Mouse (Mus musculus) right cerebral cortex, postnatal 4 days (tissue): ENCODE measurements around the gene Shank1.
"Not testable (repeated sequence)": the region's sequence is repeated elsewhere in the genome, so short reads cannot be mapped to it uniquely, and the experiment has no call there.

Source experiments
- DNase-seq: peaks from one replicate; pipeline ENCODE4 v3.0.0-alpha.2; 2022

Shank1 gene

GRCm38 (mm10) chr7:44309475-44310284 is at the start of gene Shank1:
Gene Shank1 (plus strand): TSS chr7:44310253.
- peak; percentile 64 for DNase-seq

DNA sequence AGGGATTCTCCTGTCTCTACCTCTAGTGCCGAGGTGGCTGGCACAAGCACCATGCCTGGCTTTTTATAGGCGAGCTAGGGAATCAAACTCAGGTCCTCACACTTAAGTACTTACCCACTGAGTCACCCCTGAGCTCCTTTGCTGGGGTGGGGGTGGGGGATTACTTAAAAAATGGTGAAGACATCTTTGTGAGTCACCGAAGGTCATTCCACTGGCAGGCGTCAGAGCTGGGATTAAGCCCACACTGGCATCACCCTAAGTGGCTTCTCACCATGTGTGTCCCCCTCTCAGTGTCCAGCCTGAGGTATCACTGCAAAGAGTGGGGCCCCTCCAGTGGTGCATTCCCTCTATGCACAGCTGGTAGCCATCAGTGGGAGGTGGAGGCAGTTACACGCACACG is 49.6 kb upstream of the Shank1 start:
- DNase-seq: no peak

- DNase-seq: no peak
Observed at GRCm38 (mm10) chr7:44261147-44261546, 48.9 kb upstream of the Shank1 start, which contains the start of gene Gm15517. Gene Gm15517 (plus strand): TSS chr7:44261447.

DNA sequence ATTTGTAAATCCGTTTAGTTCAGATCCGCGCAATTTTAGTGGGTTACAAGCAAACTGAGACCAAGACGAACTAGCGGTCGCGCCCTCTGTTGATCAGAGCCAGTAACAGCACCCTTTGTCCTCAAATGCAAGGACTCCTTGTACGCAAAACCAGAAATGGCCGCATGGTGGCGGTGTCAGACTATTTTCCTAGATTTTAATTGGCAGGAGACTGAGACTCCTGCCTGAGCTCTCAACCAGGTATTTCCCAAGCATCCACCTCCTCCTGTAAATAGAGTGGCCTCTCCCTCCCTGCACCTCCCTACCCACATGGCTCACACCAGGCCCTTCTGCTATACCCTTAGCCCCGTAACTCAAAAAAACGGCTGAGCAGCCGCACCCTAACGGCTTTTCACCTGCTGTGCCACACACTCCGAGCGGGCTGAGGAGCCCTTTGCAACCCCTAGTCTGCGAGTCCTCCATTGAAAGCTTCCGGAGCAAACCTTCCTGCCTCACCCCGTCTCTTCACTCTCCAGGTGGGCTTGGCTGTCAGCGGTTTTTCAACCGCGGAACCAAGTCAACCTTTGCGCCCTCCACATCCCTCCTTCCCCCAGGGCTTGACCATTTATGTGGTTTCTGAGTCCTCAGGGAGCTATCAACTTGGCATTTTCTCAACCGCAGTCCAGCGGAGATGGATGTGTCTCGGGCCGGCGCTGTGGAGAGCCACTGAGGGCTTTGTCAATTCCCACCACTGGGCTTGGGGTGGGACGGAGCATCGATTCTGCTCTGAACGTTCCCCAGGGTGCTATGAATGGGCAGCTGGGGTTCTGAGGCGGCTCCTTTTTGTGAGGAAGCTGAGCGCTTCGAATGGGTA is 47.0 kb upstream of the Shank1 start:
- DNase-seq: peak; percentile 99

DNA sequence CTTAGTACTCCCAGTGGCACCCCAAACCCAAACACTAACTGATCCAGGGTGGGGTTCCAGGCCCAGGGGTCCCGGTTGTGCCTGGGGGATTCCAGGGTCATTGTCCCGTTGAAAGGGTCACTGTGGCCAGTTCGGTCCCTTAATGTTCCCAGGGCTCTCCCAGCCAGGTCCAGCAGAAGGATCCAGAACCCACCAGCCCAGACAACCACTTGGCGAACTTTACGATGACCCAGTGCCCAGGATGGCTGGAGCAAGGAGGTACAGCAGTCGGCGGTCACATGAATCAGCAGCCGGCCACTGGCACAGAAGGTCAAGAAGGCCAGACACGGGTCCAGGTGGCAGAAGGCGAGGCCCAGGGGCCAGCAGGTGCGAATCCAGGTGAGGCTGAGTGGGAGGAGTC is 41.9 kb upstream of the Shank1 start:
- DNase-seq: no peak

- no peak for DNase-seq
Observed at GRCm38 (mm10) chr7:44269397-44269796, 40.7 kb upstream of the Shank1 start.

DNA sequence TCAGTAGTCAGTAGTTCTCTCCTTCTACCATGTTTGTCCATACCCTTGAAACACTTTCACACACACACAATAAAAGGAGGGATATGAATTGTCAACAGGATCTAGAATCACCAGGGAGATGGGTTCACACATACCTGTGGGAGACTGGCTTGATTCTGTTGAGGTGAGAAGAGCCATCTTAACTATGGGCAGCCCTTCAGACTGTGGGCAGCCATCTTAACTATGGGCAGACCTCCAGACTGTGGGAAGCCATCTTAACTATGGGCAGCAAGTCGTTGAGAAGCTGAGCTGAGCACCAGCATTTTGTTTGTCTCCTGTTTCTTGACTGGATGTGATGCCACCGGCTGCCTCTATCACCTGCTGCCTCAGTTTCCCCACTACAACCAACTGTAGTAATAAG is 38.7 kb upstream of the Shank1 start:
- no peak for DNase-seq

- no peak for DNase-seq
Observed at GRCm38 (mm10) chr7:44272546-44272945, 37.5 kb upstream of the Shank1 start.

DNA sequence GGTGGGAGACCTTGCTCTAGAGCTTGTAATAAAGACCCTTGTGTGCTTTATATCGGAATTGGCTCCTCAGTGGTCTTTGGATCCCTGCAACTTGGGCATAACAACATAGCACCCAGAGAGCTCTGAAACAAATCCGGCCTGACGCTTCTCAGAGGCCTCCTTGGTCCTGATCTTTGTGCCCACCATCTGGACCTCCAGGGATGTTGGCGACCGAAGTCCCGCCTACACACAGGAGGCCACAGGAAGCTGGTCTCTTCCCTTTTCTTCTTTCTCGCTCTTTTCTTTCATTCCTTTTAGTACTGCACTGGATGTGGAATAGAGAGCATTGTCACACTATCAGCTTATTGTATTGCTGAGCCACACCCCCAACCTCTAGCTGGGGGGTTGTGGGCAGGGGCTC is 36.6 kb upstream of the Shank1 start:
- DNase-seq: no peak

DNA sequence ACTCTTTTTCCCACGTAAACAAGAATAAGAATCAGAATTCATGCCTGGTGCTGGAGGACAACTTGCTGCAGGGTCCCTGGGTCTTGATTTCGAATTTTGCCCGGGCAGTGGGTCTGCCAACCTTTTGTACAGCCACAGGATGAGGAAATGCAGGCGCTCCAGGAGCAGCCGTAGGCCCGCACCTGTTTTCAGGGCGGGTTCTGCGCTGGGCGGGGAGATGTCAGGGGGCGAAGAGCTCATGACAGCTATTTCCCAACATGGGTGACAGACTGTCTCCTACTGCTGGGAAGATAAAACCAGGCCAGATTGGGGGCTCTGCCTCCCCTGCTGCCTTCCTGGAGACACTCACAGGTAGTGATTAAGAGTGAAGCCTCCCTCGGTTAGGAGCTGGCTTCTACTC is 36.0 kb upstream of the Shank1 start:
- DNase-seq: no peak

DNA sequence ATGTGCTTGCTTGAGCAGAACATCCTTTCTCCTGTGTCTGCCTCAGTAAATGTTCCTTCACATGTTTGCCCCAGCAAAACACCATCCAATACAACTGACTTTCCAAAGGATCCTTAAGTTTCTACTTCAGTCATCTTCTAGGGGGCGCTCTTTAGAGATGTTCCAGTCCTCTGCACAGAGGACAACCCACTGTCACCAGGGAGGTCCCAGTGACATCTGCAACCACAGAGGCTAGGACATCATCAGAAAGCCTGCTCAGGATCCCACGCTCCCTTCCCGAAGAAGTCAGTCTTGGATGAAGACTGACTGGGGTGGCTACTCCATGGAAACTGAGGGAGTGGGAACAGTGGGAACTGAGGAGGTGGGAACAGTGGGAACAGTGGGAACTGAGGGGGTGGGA is 34.5 kb upstream of the Shank1 start:
- no peak for DNase-seq

GRCm38 (mm10) chr7:44276461-44277249 is 33.4 kb upstream of the Shank1 start:
- DNase-seq: no peak

DNA sequence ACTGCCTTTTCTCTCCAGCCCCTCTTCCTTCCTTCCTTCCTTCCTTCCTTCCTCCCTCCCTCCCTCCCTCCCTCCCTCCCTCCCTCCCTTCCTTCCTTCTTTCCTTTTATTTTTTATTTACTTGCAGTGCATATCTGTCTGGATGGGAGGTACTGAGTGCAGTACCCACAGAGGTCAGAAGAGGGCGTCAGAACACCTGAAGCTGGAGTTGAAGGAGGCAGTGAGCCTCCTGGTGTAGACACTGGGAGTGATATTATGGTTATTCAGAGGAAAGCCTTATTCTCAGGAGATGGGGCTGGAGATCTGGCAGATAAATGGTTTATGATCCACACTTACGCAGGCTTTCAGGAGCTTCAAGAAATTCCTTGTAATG is 32.8 kb upstream of the Shank1 start:
- DNase-seq: peak; percentile 65

GRCm38 (mm10) chr7:44280959-44281358 is 29.1 kb upstream of the Shank1 start:
- no peak for DNase-seq

- DNase-seq: no peak
Observed at GRCm38 (mm10) chr7:44281586-44281985, 28.5 kb upstream of the Shank1 start.

DNA sequence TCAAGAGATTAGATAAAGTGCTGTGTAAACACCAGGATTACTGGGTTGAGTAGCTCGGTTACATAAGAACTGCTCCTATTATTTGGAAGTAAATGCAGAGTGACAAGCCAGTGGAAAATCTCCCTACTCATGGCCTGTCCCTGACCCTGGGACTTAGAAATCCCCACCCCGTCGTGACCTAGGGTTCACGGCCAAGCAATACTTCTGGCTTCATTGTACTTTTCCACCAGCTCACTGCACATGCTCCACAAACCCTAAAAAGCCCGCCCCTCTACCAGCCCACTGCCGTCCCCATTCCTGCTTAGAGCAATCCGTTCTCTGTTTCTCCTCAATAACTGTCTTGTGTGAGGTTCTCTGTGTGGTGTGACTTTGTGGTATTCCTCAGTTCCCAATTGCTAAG is 22.3 kb upstream of the Shank1 start:
- no peak for DNase-seq

- DNase-seq: no peak
Observed at GRCm38 (mm10) chr7:44290986-44291385, 19.1 kb upstream of the Shank1 start.

DNA sequence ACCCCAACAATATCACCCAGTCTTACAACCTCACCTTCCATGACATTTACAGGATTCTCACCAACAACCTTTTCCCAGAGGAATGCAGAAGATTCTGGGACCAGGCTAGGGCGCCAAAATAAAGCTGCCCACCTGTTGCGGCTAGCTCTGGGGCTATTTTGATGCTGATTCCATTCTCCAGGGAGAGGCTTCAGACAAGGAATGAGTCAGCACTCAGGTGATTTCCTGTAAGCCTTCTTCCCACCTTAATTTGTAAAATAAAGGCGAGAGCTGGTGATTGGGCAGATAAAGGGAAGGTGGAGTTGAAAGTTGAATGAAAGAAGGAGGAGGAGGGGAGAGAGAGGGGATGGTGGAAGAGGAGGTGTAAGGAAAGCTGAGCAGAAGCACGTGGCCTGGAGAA is 18.6 kb upstream of the Shank1 start:
- DNase-seq: no peak

DNA sequence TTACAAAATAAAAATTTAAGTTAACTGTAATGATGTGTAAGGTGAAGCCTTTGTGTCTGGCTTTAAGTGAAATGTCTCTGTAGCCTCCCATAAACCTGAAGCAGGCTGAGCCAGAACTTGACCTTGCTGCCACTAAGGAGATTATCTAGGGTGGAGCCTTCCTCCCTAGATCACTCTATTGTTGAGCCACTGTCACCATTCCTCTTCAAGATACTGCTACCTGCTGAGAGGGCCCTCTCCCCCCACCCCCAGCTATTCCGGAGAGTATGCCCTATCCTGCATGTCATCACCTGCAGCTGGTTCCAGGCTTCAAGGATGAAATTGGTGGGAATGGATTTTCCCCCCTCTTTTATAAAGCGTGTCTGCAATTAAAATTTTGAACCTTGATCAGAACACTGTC is 12.6 kb upstream of the Shank1 start:
- DNase-seq: not testable (repeated sequence)

DNA sequence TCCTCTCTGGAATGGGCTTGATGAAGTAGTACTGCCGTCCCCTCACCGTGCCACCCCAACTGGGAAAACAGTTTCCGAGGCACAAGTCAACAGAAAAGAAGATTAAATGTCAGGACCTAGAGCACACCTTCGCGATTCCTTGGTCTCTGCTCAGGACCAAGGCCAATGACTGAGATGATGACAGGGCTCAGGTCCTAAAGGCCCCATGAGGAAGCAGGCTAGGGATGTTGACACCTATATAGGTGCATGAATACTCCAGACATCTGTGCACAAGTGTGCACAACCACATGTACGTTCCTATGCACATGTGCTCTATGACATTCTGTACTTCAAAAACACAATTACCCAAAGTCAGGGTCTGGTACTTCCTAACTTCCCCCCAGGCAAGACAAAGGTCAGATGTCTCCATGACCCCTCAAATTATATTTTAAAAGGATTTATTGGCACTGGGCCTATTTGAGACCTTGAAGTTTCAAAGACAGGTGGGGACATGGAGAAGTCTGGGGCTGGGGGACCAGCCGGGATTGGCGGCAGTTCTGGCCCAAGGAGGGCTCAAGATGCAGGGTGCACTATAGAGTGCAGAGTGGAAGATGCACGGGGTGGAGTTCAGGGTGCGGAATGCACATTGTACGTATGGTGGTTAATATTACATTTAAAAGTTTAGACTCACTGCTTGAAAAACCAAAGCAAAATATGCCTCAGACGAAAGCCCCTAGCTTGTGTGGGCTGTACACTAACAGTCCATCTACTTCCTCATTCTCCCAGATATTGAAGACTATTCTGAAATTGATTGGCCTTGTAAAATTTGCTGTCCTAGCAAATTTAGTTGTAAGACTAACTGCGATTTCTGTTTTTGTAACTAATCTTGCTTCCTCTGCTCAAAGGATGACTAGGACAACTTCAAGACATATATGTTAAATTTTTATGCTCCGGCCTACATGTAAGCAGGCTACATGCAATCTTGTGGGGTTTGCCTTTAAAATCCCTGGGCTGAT is 6.4 kb upstream of the Shank1 start:
- DNase-seq: no peak

- DNase-seq: no peak
Observed at GRCm38 (mm10) chr7:44304463-44304774, 5.6 kb upstream of the Shank1 start.
